Mouse (Mus musculus) testis, adult 2 months (tissue): ENCODE data around the gene 5730480H06Rik.

Source experiments
- CTCF ChIP-seq: fragments of 200-500 bp; IDR thresholded peaks from 2 replicates; pipeline ENCODE4 v1.5.1; 2012; ENCODE audit warnings: low read depth, mild to moderate bottlenecking, inconsistent platforms, low read length, moderate library complexity; ENCODE audit not compliant: control insufficient read depth, insufficient read depth, insufficient replicate concordance
- POLR2A ChIP-seq: fragments of 200-500 bp; IDR thresholded peaks from 2 replicates; pipeline ENCODE4 v1.6.1; 2012; ENCODE audit warnings: low read depth, mild to moderate bottlenecking, inconsistent platforms, low read length, moderate library complexity; ENCODE audit not compliant: control insufficient read depth

GRCm38 (mm10) chr5:48330817-48331216, 3.1 kb downstream of the 5730480H06Rik start:
- TF ChIP-seq CTCF: no peak
- TF ChIP-seq POLR2A: no peak
